Mouse (Mus musculus) left cerebral cortex, adult 11 months (tissue): ENCODE results near the gene Krtap13.
"Not testable (repeated sequence)": the region's sequence is repeated elsewhere in the genome, so short reads cannot be mapped to it uniquely, and the experiment has no call there.

Experiments used
- DNase-seq: peaks from one replicate; pipeline ENCODE4 v3.0.0; 2022; ENCODE audit warnings: low spot score

The Krtap13 gene

GRCm38 (mm10) chr16:88751535-88751934 is at the start of gene Krtap13:
Gene Krtap13, minus strand, starts transcription at chr16:88751635.
- DNase-seq: not testable (repeated sequence)

GRCm38 (mm10) chr16:88786786-88787185 is 35.4 kb upstream of the Krtap13 start:
- DNase-seq: no peak

- no peak for DNase-seq
These were observed 26.2 kb upstream of the Krtap13 start, which contains the start of gene Gm5965 for GRCm38 (mm10) chr16:88777596-88777995. Gene Gm5965, plus strand, starts transcription at chr16:88777896.

- no peak for DNase-seq
These were observed 22.7 kb upstream of the Krtap13 start, which contains the start of gene 2310057N15Rik for GRCm38 (mm10) chr16:88774106-88774505. Gene 2310057N15Rik, minus strand, starts transcription at chr16:88774206.

GRCm38 (mm10) chr16:88758547-88758946 is 7.1 kb upstream of the Krtap13 start, which contains the start of gene 2310034C09Rik:
Gene 2310034C09Rik, plus strand, starts transcription at chr16:88758847.
- not testable (repeated sequence) for DNase-seq

- no peak for DNase-seq
These were observed 3.5 kb downstream of the Krtap13 start for GRCm38 (mm10) chr16:88747943-88748342.

GRCm38 (mm10) chr16:88744750-88745340 is 6.6 kb downstream of the Krtap13 start:
- DNase-seq: no peak

GRCm38 (mm10) chr16:88735391-88735790 is 16.0 kb downstream of the Krtap13 start:
- no peak for DNase-seq

GRCm38 (mm10) chr16:88728812-88729275 is 22.6 kb downstream of the Krtap13 start, which contains the start of gene Krtap13-1:
Gene Krtap13-1, plus strand, starts transcription at chr16:88728862.
- DNase-seq: no peak

- no peak for DNase-seq
These were observed 31.4 kb downstream of the Krtap13 start for GRCm38 (mm10) chr16:88720031-88720430.

GRCm38 (mm10) chr16:88716549-88716948 is 34.9 kb downstream of the Krtap13 start:
- DNase-seq: no peak

- DNase-seq: no peak
These were observed 40.2 kb downstream of the Krtap13 start for GRCm38 (mm10) chr16:88711245-88711644.

GRCm38 (mm10) chr16:88710757-88711156 is 40.7 kb downstream of the Krtap13 start:
- DNase-seq: no peak

- no peak for DNase-seq
These were observed 43.9 kb downstream of the Krtap13 start, which contains the start of gene 2310061N02Rik for GRCm38 (mm10) chr16:88707496-88708012. Gene 2310061N02Rik, minus strand, starts transcription at chr16:88707962.

GRCm38 (mm10) chr16:88701072-88701864 is 50.2 kb downstream of the Krtap13 start:
- no peak for DNase-seq
